Mouse (Mus musculus): Measurements from ENCODE around the gene Cpsf4. TPM values are rescaled to one million over a fixed set of nuclear protein-coding genes. Genes with fewer than 3 reads are reported as not detected.
A peak's percentile ranks its signal among the peaks of the same experiment; 100 is the strongest.
"Not testable (repeated sequence)": the region's sequence is repeated elsewhere in the genome, so short reads cannot be mapped to it uniquely, and the experiment has no call there.

Cpsf4 gene
- polyA plus RNA-seq, 1 experiment from 2014 or later, result 43.0 TPM

- WGBS, result 45% methylated on average over 11 of the region's 11 CpGs
- not testable (repeated sequence) for H3K4me3 ChIP-seq (replicated peaks); H3K4me2 ChIP-seq; H3K27ac ChIP-seq; H3K9ac ChIP-seq; H3K4me1 ChIP-seq; H3K27me3 ChIP-seq (replicated peaks); ATAC-seq (ENCODE audit: insufficient read depth, low FRiP score, low read depth); H3K9me3 ChIP-seq
- H3K36me3 ChIP-seq, result 0 out of 2 replicates have a peak, but pooled peaks cover 19% of the 10 kb centered on the region
These were observed 41.4 kb downstream of the Cpsf4 start for GRCm38 (mm10) chr5:145208391-145208790.

GRCm38 (mm10) chr5:145211340-145211739 lies 44.3 kb downstream of the Cpsf4 start:
- Histone ChIP-seq H3K4me1 (no peaks in the 10 kb centered on the region), H3K9ac (no peak overlapping the region), H3K27me3 (replicated peaks) (no peaks in the 10 kb centered on the region), H3K9me3 (no peaks in the 10 kb centered on the region), H3K27ac (no peak overlapping the region), H3K36me3 (peaks cover 25% of the 10 kb centered on the region; the same call in 1 of the 2 replicates), H3K4me3 (replicated peaks) (no peak overlapping the region), H3K4me2 (no peak overlapping the region)
- no peak for ATAC-seq (ENCODE audit: insufficient read depth, low FRiP score, low read depth)
- 95% methylated on average over 4 of the region's 4 CpGs for WGBS

DNA sequence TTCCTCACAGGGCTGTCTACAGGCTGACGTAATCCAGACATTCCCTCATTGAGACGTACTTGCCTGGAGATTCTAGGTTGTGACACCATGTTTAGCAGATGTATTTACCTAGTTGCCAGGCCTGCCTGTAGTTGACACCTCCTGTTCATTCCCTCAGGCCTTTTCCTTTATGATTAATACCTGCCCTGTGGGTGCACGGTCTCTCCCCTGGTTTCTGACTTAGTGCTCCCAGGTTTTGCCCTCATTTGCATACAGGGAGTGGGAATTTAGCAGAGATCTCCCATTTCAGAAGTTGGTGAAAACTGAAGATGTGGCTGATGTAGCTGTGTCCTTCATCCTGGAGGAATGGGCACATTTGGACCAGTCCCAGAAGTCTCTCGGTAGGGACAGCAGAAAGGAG lies 45.2 kb downstream of the Cpsf4 start:
- no peak overlapping the region for H3K4me2 ChIP-seq
- no peak overlapping the region for H3K4me3 ChIP-seq (replicated peaks)
- H3K9me3 ChIP-seq, result no peaks in the 10 kb centered on the region
- ATAC-seq (ENCODE audit: insufficient read depth, low FRiP score, low read depth), result no peak
- no peak overlapping the region for H3K27ac ChIP-seq
- H3K27me3 ChIP-seq (replicated peaks), result no peaks in the 10 kb centered on the region
- WGBS, result 87% methylated on average over 4 of the region's 4 CpGs
- no peaks in the 10 kb centered on the region for H3K4me1 ChIP-seq
- no peak overlapping the region for H3K9ac ChIP-seq
- peaks cover 25% of the 10 kb centered on the region; the same call in 1 of the 2 replicates for H3K36me3 ChIP-seq

DNA sequence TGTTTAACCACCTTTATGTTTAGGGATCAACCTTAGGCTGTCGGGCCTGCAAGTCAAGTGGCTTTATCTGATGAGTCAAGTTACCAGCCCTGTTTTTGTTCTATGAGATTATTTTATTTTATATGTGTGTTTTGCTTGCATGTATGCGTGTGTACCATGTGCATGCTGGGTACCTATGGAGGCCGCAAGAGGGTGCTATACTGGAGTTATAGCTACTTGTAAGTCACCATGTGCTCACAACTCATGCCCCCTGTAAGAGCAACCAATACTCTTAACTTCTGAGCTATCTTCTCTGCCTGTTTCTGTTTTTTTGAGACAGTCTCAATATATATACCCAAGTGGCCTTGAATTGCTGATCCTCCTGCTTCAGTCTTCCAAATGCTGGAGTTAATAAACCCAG lies 46.5 kb downstream of the Cpsf4 start:
- Histone ChIP-seq H3K9me3 (no peaks in the 10 kb centered on the region), H3K4me1 (no peaks in the 10 kb centered on the region), H3K9ac (no peak overlapping the region), H3K4me2 (no peak overlapping the region), H3K36me3 (peaks cover 22% of the 10 kb centered on the region), H3K27me3 (replicated peaks) (no peaks in the 10 kb centered on the region), H3K4me3 (replicated peaks) (no peak overlapping the region), H3K27ac (no peak overlapping the region)
- no peak for ATAC-seq (ENCODE audit: insufficient read depth, low FRiP score, low read depth)
- 95% methylated on average over 3 of the region's 3 CpGs for WGBS

DNA sequence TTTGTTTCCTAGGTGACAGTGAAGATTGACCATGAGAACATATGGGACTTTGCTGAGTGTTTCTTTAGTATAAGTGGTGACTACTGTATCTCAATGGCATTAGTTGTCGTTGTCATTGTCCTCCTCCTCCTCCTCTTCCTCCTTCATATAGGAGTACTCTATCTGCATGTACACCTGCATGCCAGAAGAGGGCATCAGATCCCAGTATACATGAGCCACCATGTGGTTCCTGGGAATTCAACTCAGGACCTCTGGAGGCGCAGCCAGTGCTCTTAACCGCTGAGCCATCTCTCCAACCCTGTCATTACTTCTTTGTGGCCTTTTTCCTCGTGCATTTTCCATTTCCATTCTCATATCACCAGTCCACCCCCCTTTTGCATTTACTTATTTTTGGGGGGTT lies 47.7 kb downstream of the Cpsf4 start:
- 63% methylated on average over 4 of the region's 4 CpGs for WGBS
- H3K27ac ChIP-seq, result no peak overlapping the region
- H3K36me3 ChIP-seq, result peaks cover 26% of the 10 kb centered on the region
- H3K4me2 ChIP-seq, result no peak overlapping the region
- H3K9ac ChIP-seq, result no peak overlapping the region
- no peaks in the 10 kb centered on the region for H3K27me3 ChIP-seq (replicated peaks)
- H3K9me3 ChIP-seq, result no peaks in the 10 kb centered on the region
- no peaks in the 10 kb centered on the region for H3K4me1 ChIP-seq
- ATAC-seq (ENCODE audit: insufficient read depth, low FRiP score, low read depth), result no peak
- no peak overlapping the region for H3K4me3 ChIP-seq (replicated peaks)

- Histone ChIP-seq H3K9me3 (no peaks in the 10 kb centered on the region), H3K4me3 (replicated peaks) (no peak overlapping the region), H3K4me2 (no peak overlapping the region), H3K27me3 (replicated peaks) (no peaks in the 10 kb centered on the region), H3K36me3 (peaks cover 37% of the 10 kb centered on the region), H3K27ac (no peak overlapping the region), H3K4me1 (no peaks in the 10 kb centered on the region), H3K9ac (no peak overlapping the region)
- 0 out of 2 replicates have a peak, but pooled peaks have one; percentile 54 for ATAC-seq (ENCODE audit: insufficient read depth, low FRiP score, low read depth)
- WGBS, result 68% methylated on average over 6 of the region's 6 CpGs
These were observed 50.7 kb downstream of the Cpsf4 start for GRCm38 (mm10) chr5:145217746-145218145.

DNA sequence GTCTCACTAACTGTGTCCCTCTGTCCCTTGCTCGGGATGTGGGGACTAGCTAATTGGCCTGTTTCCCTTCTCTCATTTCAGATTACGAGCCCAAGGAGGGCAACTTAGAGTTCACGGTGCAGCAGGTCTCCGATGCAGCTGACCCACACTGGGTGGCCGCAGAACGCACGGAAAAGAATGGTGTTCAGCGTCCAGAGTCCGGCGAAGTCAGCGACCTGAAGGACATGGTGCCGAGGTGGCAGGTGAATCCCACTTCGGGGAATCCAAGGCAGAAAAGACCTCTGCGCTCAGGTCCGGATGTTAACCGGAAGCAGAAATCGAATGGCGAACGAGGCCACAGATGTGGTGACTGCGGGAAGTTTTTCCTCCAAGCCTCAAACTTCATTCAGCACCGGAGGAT lies 51.2 kb downstream of the Cpsf4 start:
- no peaks in the 10 kb centered on the region for H3K4me1 ChIP-seq
- no peaks in the 10 kb centered on the region for H3K27me3 ChIP-seq (replicated peaks)
- no peak overlapping the region for H3K9ac ChIP-seq
- H3K36me3 ChIP-seq, result peaks cover 32% of the 10 kb centered on the region
- H3K4me3 ChIP-seq (replicated peaks), result no peak overlapping the region
- no peak overlapping the region for H3K4me2 ChIP-seq
- WGBS, result 95% methylated on average over 21 of the region's 21 CpGs
- H3K9me3 ChIP-seq, result no peaks in the 10 kb centered on the region
- no peak overlapping the region for H3K27ac ChIP-seq
- ATAC-seq (ENCODE audit: insufficient read depth, low FRiP score, low read depth), result no peak

- 95% methylated on average over 20 of the region's 20 CpGs for WGBS
- Histone ChIP-seq H3K36me3 (peaks cover 29% of the 10 kb centered on the region), H3K4me2 (no peak overlapping the region), H3K27ac (no peak overlapping the region), H3K9me3 (no peaks in the 10 kb centered on the region), H3K4me3 (replicated peaks) (no peak overlapping the region), H3K4me1 (no peaks in the 10 kb centered on the region), H3K9ac (no peak overlapping the region), H3K27me3 (replicated peaks) (no peaks in the 10 kb centered on the region)
- no peak for ATAC-seq (ENCODE audit: insufficient read depth, low FRiP score, low read depth)
These were observed 51.7 kb downstream of the Cpsf4 start for GRCm38 (mm10) chr5:145218671-145219070.

DNA sequence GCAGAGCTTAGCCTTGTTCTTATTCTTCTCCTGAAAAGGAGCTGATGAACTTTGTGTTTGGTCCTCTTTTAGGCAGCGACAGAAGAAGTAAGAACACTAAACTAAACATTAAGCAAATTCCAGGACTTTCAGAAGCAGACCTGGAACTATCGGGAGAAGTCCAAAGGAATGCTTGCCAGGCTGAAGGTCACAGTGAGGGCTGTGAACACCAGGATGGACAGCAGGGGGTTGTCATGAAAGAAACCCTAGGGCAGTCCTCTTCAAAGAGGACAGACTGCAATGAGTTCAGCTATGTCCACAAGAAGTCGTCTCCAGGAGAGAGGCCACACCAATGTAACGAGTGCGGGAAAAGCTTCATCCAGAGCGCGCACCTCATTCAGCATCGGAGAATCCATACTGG lies 53.0 kb downstream of the Cpsf4 start:
- no peak overlapping the region for H3K9ac ChIP-seq
- no peak overlapping the region for H3K4me2 ChIP-seq
- H3K27me3 ChIP-seq (replicated peaks), result no peaks in the 10 kb centered on the region
- peaks cover 24% of the 10 kb centered on the region for H3K36me3 ChIP-seq
- H3K9me3 ChIP-seq, result no peaks in the 10 kb centered on the region
- WGBS, result 95% methylated on average over 8 of the region's 8 CpGs
- H3K27ac ChIP-seq, result no peak overlapping the region
- no peak overlapping the region for H3K4me3 ChIP-seq (replicated peaks)
- no peak for ATAC-seq (ENCODE audit: insufficient read depth, low FRiP score, low read depth)
- no peaks in the 10 kb centered on the region for H3K4me1 ChIP-seq

GRCm38 (mm10) chr5:145222840-145223239 lies 55.8 kb downstream of the Cpsf4 start:
- no peak overlapping the region for H3K4me3 ChIP-seq (replicated peaks)
- no peak overlapping the region for H3K4me2 ChIP-seq
- no peak overlapping the region for H3K27ac ChIP-seq
- H3K9ac ChIP-seq, result no peak overlapping the region
- ATAC-seq (ENCODE audit: insufficient read depth, low FRiP score, low read depth), result no peak
- no peaks in the 10 kb centered on the region for H3K27me3 ChIP-seq (replicated peaks)
- 78% methylated on average over 5 of the region's 5 CpGs for WGBS
- H3K4me1 ChIP-seq, result no peaks in the 10 kb centered on the region
- peaks cover 24% of the 10 kb centered on the region for H3K36me3 ChIP-seq
- no peaks in the 10 kb centered on the region for H3K9me3 ChIP-seq

DNA sequence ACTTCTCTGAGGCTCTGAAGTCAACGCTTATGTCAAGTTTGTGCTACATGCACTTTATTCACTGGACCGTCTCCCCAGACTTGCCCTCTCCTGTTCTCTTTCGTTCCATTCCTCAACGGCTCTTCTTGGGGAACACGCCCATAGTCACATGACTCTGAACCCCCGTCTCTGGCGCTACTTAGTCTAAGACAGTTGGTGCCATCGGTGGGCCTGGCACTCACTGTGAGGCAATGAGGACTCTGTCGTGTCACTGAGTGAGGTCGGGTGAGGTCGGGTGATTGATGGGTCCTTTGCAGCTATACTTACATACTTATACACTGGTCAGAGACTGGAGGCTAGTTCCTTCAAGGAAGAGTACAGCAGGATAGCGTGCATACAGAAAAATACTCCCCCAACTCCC lies 56.4 kb downstream of the Cpsf4 start:
- Histone ChIP-seq H3K9ac (no peak overlapping the region), H3K27me3 (replicated peaks) (no peaks in the 10 kb centered on the region), H3K9me3 (no peaks in the 10 kb centered on the region), H3K36me3 (peaks cover 22% of the 10 kb centered on the region), H3K4me2 (no peak overlapping the region), H3K27ac (no peak overlapping the region), H3K4me1 (no peaks in the 10 kb centered on the region), H3K4me3 (replicated peaks) (no peak overlapping the region)
- 76% methylated on average over 12 of the region's 12 CpGs for WGBS
- ATAC-seq (ENCODE audit: insufficient read depth, low FRiP score, low read depth), result no peak

- Histone ChIP-seq H3K27ac (no peak overlapping the region), H3K9ac (no peak overlapping the region), H3K36me3 (peaks cover 4% of the 10 kb centered on the region; the same call in 1 of the 2 replicates), H3K9me3 (no peaks in the 10 kb centered on the region), H3K27me3 (replicated peaks) (no peaks in the 10 kb centered on the region), H3K4me1 (no peaks in the 10 kb centered on the region; the same call in 1 of the 2 replicates), H3K4me2 (no peak overlapping the region), H3K4me3 (replicated peaks) (no peak overlapping the region)
- WGBS, result 46% methylated on average over 2 of the region's 2 CpGs
- ATAC-seq (ENCODE audit: insufficient read depth, low FRiP score, low read depth), result no peak
These were observed 59.4 kb downstream of the Cpsf4 start for GRCm38 (mm10) chr5:145226453-145226852.

- H3K4me3 ChIP-seq (replicated peaks); ATAC-seq (ENCODE audit: insufficient read depth, low FRiP score, low read depth); H3K9ac ChIP-seq; H3K4me2 ChIP-seq; H3K9me3 ChIP-seq; H3K27ac ChIP-seq; H3K27me3 ChIP-seq (replicated peaks); H3K4me1 ChIP-seq; H3K36me3 ChIP-seq: not testable (repeated sequence)
- WGBS, result 85% methylated on average over 6 of the region's 6 CpGs
These were observed 62.3 kb downstream of the Cpsf4 start for GRCm38 (mm10) chr5:145229283-145229682.

All from stomach, embryonic 15.5 days (tissue).